Mouse (Mus musculus) G1E (cell line): Measurements from ENCODE around the gene Jag2.

Experiments
- CTCF ChIP-seq: IDR thresholded peaks from 2 replicates; pipeline ENCODE4 v1.5.1; 2012; ENCODE audit warnings: low read depth, low read length, inconsistent platforms, mixed read lengths
- GATA1 ChIP-seq: IDR thresholded peaks from 2 replicates; pipeline ENCODE4 v1.6.1; 2012; ENCODE audit warnings: borderline replicate concordance, low read length, inconsistent platforms, mixed read lengths
- GATA2 ChIP-seq: IDR thresholded peaks from 2 replicates; pipeline ENCODE4 v1.6.1; 2012; ENCODE audit warnings: low read depth, low read length, inconsistent platforms, borderline replicate concordance
- POLR2AphosphoS5 ChIP-seq: IDR thresholded peaks from 2 replicates; pipeline ENCODE4 v1.6.1; 2012; ENCODE audit warnings: low read depth, low read length, inconsistent platforms; ENCODE audit not compliant: insufficient replicate concordance
- TAL1 ChIP-seq: conservative IDR thresholded peaks from 2 replicates; pipeline ENCODE4 v1.6.1; 2012; ENCODE audit warnings: low read depth, low read length, inconsistent platforms, mixed read lengths

GRCm38 (mm10) chr12:112897522-112898212 lies 31.9 kb downstream of the Jag2 start:
- TF ChIP-seq CTCF: no peak
- no peak for TF ChIP-seq GATA1
- no peak for TF ChIP-seq TAL1
- TF ChIP-seq POLR2AphosphoS5: no peak
- TF ChIP-seq GATA2: no peak
